Mouse (Mus musculus): Measurements from ENCODE around the gene Tmod2. TPM values are rescaled to one million over a fixed set of nuclear protein-coding genes. Genes with fewer than 3 reads are reported as not detected.

Gene Tmod2
- polyA plus RNA-seq, 1 experiment from 2014 or later = 34.3 TPM

DNA sequence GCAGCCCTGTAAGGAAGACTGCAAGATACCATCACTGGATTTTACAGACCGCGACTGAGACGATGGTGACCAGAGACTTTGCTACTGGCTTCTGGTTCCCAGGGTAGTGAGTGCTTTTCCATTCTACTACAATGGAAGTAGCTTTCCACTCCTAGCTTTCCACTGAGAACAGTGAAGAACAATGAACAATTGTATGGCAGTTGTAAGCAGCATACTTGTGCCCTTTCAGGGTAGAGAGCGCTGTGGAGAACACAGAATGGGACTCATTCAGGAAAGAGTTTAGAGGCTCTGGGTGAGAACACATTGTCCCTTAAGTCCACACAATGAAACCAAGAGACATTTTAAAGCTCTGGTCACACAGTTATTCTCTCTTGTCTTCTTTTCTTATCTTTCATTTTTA is 13.5 kb downstream of the Tmod2 start:
- Histone ChIP-seq H3K27ac (replicated peaks) (no peak overlapping the region), H3K4me3 (no peak overlapping the region), H3K36me3 (replicated peaks) (peaks cover 23% of the 10 kb centered on the region), H3K27me3 (replicated peaks; ENCODE audit: low read depth, poor library complexity, severe bottlenecking) (no peaks in the 10 kb centered on the region), H3K4me1 (peaks cover 6% of the 10 kb centered on the region), H3K9me3 (no peaks in the 10 kb centered on the region)
- no peak for DNase-seq (ENCODE audit: low spot score)
- 70% methylated on average over 4 of the region's 4 CpGs for whole genome bisulfite sequencing

GRCm38 (mm10) chr9:75597036-75597435 is 14.1 kb downstream of the Tmod2 start:
- 91% methylated on average over 13 of the region's 13 CpGs for WGBS
- peaks cover 6% of the 10 kb centered on the region for H3K4me1 ChIP-seq
- peaks cover 29% of the 10 kb centered on the region for H3K36me3 ChIP-seq (replicated peaks)
- no peaks in the 10 kb centered on the region for H3K9me3 ChIP-seq
- H3K27ac ChIP-seq (replicated peaks) = no peak overlapping the region
- no peak overlapping the region for H3K4me3 ChIP-seq
- no peaks in the 10 kb centered on the region for H3K27me3 ChIP-seq (replicated peaks; ENCODE audit: low read depth, poor library complexity, severe bottlenecking)
- no peak for DNase-seq (ENCODE audit: low spot score)

GRCm38 (mm10) chr9:75593481-75593880 is 17.6 kb downstream of the Tmod2 start:
- H3K36me3 ChIP-seq (replicated peaks) = peaks cover 57% of the 10 kb centered on the region
- no peaks in the 10 kb centered on the region for H3K27me3 ChIP-seq (replicated peaks; ENCODE audit: low read depth, poor library complexity, severe bottlenecking)
- H3K4me1 ChIP-seq = no peaks in the 10 kb centered on the region
- H3K9me3 ChIP-seq = no peaks in the 10 kb centered on the region
- no peak for DNase-seq (ENCODE audit: low spot score)
- H3K4me3 ChIP-seq = no peak overlapping the region
- WGBS = 87% methylated on average over 5 of the region's 5 CpGs
- no peak overlapping the region for H3K27ac ChIP-seq (replicated peaks)

GRCm38 (mm10) chr9:75589850-75590790 is 21.0 kb downstream of the Tmod2 start:
- Histone ChIP-seq H3K9me3 (no peaks in the 10 kb centered on the region), H3K27me3 (replicated peaks; ENCODE audit: low read depth, poor library complexity, severe bottlenecking) (no peaks in the 10 kb centered on the region), H3K4me3 (no peak overlapping the region), H3K36me3 (replicated peaks) (peaks cover 73% of the 10 kb centered on the region), H3K27ac (replicated peaks) (no peak overlapping the region), H3K4me1 (no peaks in the 10 kb centered on the region)
- DNase-seq (ENCODE audit: low spot score) = no peak
- 90% methylated on average over 15 of the region's 15 CpGs for WGBS

DNA sequence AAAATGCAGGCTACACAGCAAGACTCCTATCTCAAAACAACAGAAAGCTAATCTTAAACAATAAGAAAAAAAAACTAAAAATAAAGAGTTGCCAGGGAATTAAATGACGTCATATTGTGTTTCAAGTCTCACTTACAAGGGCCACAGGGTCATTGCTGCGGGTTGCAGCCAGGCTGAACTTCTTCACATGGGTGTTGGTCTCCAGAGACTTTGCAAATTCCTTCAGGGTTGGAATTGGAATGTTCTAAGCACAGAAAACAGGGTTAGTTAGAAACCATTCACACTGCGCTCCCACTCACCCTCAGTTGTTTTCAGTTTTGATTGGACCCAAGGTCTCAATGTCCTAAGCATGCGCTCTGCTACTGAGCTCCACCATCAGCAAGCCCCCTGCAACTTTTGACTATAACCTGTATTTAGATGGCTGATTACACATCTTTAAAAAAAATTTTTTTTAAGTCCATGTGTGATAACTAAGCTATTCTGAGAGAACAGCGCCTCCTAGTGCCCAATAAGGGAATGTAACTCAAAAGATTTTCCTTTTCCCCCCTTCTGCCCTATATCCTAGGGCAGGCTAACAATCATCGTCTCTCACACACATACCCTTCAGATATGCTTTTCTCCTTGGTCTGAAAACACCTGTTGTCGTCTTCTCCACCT is 29.3 kb downstream of the Tmod2 start:
- Histone ChIP-seq H3K4me3 (no peak overlapping the region), H3K36me3 (replicated peaks) (peaks cover 37% of the 10 kb centered on the region), H3K27me3 (replicated peaks; ENCODE audit: low read depth, poor library complexity, severe bottlenecking) (no peaks in the 10 kb centered on the region), H3K27ac (replicated peaks) (no peak overlapping the region), H3K4me1 (0 out of 2 replicates have a peak, but pooled peaks cover 3% of the 10 kb centered on the region), H3K9me3 (no peaks in the 10 kb centered on the region)
- WGBS = 52% methylated on average over 7 of the region's 7 CpGs
- no peak for DNase-seq (ENCODE audit: low spot score)

DNA sequence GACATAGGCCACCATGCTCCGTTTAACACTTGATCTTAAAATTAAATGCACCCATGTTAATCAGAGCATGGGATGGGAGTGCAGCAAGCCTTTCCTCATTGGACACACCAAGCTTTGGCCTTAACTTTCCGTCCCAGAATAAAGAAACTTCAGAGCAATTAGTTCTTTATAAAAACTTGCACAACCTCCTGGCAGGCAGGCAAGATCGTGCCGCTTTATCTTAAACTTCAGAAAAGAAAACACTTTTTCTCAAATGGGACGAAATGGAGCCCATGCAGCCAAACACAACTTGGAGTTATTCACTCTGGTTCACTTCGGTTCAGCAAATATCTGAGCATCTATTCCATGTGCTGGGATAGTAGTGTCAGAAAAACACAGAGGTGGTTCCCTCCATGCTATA is 31.8 kb downstream of the Tmod2 start:
- no peaks in the 10 kb centered on the region for H3K9me3 ChIP-seq
- no peak overlapping the region for H3K4me3 ChIP-seq
- 92% methylated on average over 6 of the region's 6 CpGs for WGBS
- no peaks in the 10 kb centered on the region for H3K27me3 ChIP-seq (replicated peaks; ENCODE audit: low read depth, poor library complexity, severe bottlenecking)
- peaks cover 47% of the 10 kb centered on the region for H3K36me3 ChIP-seq (replicated peaks)
- no peak overlapping the region for H3K27ac ChIP-seq (replicated peaks)
- no peak for DNase-seq (ENCODE audit: low spot score)
- 0 out of 2 replicates have a peak, but pooled peaks cover 3% of the 10 kb centered on the region for H3K4me1 ChIP-seq

DNA sequence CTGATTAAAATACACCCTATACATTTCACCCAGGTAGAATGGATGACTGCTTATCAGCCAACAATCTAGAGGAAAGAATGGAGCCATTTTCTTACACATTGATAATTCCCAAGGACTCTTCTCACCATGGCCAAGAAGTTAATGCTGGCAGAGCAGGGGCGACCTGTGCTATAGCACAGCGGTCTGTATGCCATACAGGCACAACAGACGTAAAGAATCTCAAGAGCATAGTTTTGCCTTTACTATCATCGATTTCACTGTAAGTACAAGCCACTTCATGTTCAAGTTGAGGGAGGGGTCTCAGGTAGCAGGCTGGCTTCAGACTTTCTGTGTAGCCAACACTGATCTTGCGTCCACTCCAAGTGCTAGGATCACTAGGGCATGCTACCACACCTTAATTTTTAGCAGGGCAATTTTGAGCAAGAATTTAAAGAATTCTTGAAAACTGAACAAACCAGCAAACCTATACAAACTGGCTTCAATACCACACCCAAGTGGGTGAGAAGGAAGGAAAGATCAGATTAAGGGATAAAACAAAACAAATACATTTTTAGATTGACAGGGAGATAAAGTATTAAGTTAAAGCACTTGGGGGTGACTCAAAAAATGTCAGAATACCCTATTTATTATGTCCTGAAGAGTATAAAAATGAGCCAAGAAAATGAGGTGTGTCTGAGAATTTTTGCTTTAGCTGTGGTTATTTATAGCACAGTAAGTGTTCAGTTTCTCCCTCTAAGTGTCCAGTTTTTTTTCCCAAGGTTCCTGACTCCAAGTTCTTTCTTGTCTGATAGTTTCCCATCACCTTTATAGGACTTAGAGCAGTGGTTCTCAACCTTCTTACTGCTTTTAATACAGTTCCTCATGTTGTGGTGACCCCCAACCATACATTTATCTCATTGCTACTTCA is 39.8 kb downstream of the Tmod2 start:
- no peaks in the 10 kb centered on the region for H3K9me3 ChIP-seq
- H3K4me1 ChIP-seq = no peaks in the 10 kb centered on the region
- H3K36me3 ChIP-seq (replicated peaks) = peaks cover 31% of the 10 kb centered on the region
- 89% methylated on average over 5 of the region's 5 CpGs for WGBS
- H3K4me3 ChIP-seq = no peak overlapping the region
- no peaks in the 10 kb centered on the region for H3K27me3 ChIP-seq (replicated peaks; ENCODE audit: low read depth, poor library complexity, severe bottlenecking)
- no peak overlapping the region for H3K27ac ChIP-seq (replicated peaks)
- no peak for DNase-seq (ENCODE audit: low spot score)

- WGBS = 95% methylated on average over 6 of the region's 6 CpGs
- no peak for DNase-seq (ENCODE audit: low spot score)
These were observed 42.7 kb downstream of the Tmod2 start for GRCm38 (mm10) chr9:75568399-75568798.

DNA sequence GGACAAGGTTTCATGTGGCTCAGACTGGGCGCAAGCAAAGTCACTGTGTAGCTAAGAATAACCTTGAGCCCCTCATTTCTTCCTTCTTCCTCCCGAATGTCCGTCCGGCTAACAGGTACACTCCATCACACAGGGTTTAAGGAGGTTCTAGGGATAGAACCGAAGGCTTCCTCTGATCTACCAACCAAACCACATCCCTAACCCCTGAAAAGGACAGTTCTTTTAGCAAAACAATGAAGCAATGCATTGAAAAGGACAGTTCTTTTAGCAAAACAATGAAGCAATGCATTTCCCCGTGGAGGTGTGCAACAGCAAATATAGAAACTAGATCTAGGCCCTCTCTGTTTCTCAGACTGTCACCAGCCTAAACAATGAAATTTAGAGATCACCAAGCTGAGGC is 46.2 kb downstream of the Tmod2 start:
- no peaks in the 10 kb centered on the region for H3K36me3 ChIP-seq (replicated peaks)
- no peak for DNase-seq (ENCODE audit: low spot score)

More at GRCm38 (mm10) chr9:75568399-75568798, 42.7 kb downstream of the Tmod2 start:
- Histone ChIP-seq H3K9me3 (no peaks in the 10 kb centered on the region), H3K4me3 (no peak overlapping the region), H3K36me3 (replicated peaks) (peaks cover 7% of the 10 kb centered on the region), H3K27me3 (replicated peaks; ENCODE audit: low read depth, poor library complexity, severe bottlenecking) (no peaks in the 10 kb centered on the region), H3K27ac (replicated peaks) (no peak overlapping the region), H3K4me1 (no peaks in the 10 kb centered on the region)

DNA sequence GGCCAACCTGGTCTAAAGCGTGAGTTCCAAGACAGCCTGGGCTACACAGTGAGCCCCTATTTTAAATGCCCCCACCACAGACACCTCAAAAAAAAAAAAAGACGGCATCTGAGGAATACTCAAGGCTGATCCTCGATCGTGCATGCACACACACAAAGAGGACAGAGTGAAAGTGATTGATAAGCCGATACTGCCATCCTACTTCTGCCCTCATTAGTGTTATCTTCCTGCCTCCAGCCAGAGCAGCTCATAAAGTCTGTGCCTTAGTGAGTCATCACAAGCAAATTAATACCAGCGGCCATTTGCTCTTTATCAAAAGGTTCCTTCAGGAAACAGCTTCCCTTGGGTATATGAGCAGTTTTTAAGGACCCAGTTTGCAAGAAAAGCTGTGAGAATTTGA is 47.5 kb downstream of the Tmod2 start:
- Histone ChIP-seq H3K27me3 (replicated peaks; ENCODE audit: low read depth, poor library complexity, severe bottlenecking) (no peaks in the 10 kb centered on the region), H3K4me3 (no peak overlapping the region), H3K4me1 (peaks cover 4% of the 10 kb centered on the region; the same call in 1 of the 2 replicates), H3K27ac (replicated peaks) (no peak overlapping the region), H3K36me3 (replicated peaks) (no peaks in the 10 kb centered on the region), H3K9me3 (no peaks in the 10 kb centered on the region)
- no peak for DNase-seq (ENCODE audit: low spot score)
- whole genome bisulfite sequencing = 84% methylated on average over 6 of the region's 6 CpGs

More for the DNA sequence above, 46.2 kb downstream of the Tmod2 start:
- no peaks in the 10 kb centered on the region for H3K27me3 ChIP-seq (replicated peaks; ENCODE audit: low read depth, poor library complexity, severe bottlenecking)
- H3K27ac ChIP-seq (replicated peaks) = no peak overlapping the region
- H3K4me1 ChIP-seq = no peaks in the 10 kb centered on the region
- no peak overlapping the region for H3K4me3 ChIP-seq
- no peaks in the 10 kb centered on the region for H3K9me3 ChIP-seq
- 85% methylated on average over 6 of the region's 6 CpGs for WGBS

GRCm38 (mm10) chr9:75563176-75563575 is 47.9 kb downstream of the Tmod2 start:
- Histone ChIP-seq H3K27ac (replicated peaks) (no peak overlapping the region), H3K9me3 (no peaks in the 10 kb centered on the region), H3K4me3 (no peak overlapping the region), H3K27me3 (replicated peaks; ENCODE audit: low read depth, poor library complexity, severe bottlenecking) (no peaks in the 10 kb centered on the region), H3K36me3 (replicated peaks) (no peaks in the 10 kb centered on the region), H3K4me1 (peaks cover 9% of the 10 kb centered on the region)
- DNase-seq (ENCODE audit: low spot score) = no peak
- 68% methylated on average over 2 of the region's 2 CpGs for WGBS

DNA sequence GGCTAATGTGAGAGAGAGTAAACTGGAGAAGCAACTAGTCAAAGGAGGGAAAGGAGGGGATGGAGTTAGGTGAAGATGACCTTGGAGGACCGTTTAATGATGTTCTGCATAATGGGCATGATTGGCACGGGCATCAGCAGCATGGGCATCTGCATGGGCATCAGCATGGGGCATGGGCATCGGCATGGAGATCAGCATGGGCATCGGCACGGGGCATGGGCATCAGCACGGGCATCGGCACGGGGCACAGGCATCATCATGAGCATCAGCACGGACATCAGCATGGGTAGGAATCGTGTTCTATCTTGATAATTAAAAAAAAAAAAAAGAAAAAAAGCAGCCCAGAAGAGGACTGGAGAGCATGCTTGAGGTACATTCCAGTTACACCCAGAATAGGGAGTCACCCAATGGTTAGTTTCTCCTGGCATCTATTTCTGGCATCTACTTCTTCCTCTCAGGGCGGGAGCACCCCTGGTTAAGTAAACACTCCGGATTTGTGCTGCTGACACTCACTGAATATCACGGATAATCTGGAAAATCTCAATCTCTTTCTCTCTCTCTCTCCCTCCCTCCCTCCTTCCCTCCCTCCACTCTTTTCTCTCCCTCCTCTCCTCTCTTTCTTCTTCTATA is 50.0 kb downstream of the Tmod2 start:
- WGBS = 88% methylated on average over 13 of the region's 13 CpGs
- H3K36me3 ChIP-seq (replicated peaks) = no peaks in the 10 kb centered on the region

More for the DNA sequence above, 50.0 kb downstream of the Tmod2 start:
- DNase-seq (ENCODE audit: low spot score) = no peak
- no peaks in the 10 kb centered on the region for H3K27me3 ChIP-seq (replicated peaks; ENCODE audit: low read depth, poor library complexity, severe bottlenecking)
- peaks cover 18% of the 10 kb centered on the region for H3K4me1 ChIP-seq
- H3K9me3 ChIP-seq = no peaks in the 10 kb centered on the region
- no peak overlapping the region for H3K27ac ChIP-seq (replicated peaks)
- H3K4me3 ChIP-seq = no peak overlapping the region
